Comparison of ENCODE assay signal across 17 mouse cellular contexts in genomic region chr10:89077447-89077846, GRCm38 (mm10).
"Had no signal": no experiment of that assay in that cellular context is flagged by ENCODE, and none has a peak within 500 bp of the region (broad histone marks: within the 10 kb centered on the region; RNA-seq: fewer than 3 reads in every experiment).

No protein-coding gene starts in this region.

- ATAC-seq: hindbrain, postnatal 0 days; intestine, embryonic 16.5 days; liver, embryonic 12.5 days had no signal

- DNase-seq: gastrocnemius, postnatal 14 days; gastrocnemius, postnatal 36 days; heart, adult 11 months; heart, adult 2 months; heart, postnatal 14 days; heart, postnatal 36 days; kidney, adult 11 months; kidney, adult 2 months; kidney, adult 9 months; kidney, postnatal 14 days; kidney, postnatal 36 days; layer of hippocampus, adult 9-11 months; layer of hippocampus, postnatal 36 days; left cerebral cortex, postnatal 4 days had no signal
